ENCODE assay signal across 8 mouse cellular contexts in the genomic region with DNA sequence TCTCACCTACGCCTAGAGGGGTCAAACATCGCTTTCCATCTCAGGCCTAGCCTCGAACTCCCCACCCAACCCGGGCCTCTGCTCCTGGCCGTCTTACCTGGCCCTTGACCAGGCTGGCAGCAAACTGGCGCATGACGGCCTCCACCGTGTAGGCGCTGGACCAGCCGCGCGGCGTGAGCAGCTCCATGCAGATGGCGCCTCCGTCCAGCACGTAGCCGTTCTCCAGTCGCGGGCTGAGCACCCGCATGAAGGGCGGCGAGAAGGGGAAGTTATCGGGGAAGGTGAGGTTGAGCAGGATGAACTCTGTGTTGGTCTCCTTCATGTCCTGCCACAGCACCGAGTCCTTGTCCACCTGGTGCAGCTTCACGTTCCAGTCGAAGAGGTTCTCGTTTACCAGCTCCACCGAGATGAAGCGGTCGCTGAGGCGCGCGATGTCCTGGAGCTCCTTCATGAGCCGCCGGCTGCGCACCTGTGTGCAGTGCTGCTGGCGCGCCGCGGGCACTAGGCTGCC. TPM values are rescaled to one million over a fixed set of nuclear protein-coding genes. Genes with fewer than 3 reads are reported as not detected.
DNase-seq lines count a peak whose midpoint lies in the region; ATAC-seq and TF ChIP-seq lines count a peak whose summit lies in the region.

No protein-coding gene starts in this region.

- 2% methylated on average over 40 of the region's 40 CpGs for WGBS in hindbrain, embryonic 16.5 days
- under 1% methylated on average over 40 of the region's 40 CpGs for WGBS in limb, embryonic 13.5 days
- WGBS in neural tube, embryonic 13.5 days, result under 1% methylated on average over 40 of the region's 40 CpGs

- peak overlapping the region; percentile 81 for H3K9ac ChIP-seq in hindbrain, embryonic 16.5 days (ENCODE audit: low read depth, low read length)
- H3K9ac ChIP-seq in limb, embryonic 13.5 days, result peak overlapping the region; percentile 80
- H3K9ac ChIP-seq in neural tube, embryonic 13.5 days, result peak overlapping the region; percentile 98

- H3K4me1 ChIP-seq in embryonic fibroblast, embryonic 13.5 days (ENCODE audit: control insufficient read depth, insufficient read depth, low read length), result no peaks in the 10 kb centered on the region
- peaks cover 33% of the 10 kb centered on the region for H3K4me1 ChIP-seq in hindbrain, embryonic 16.5 days (ENCODE audit: control insufficient read depth, insufficient read depth, low read depth, low read length)
- H3K4me1 ChIP-seq in limb, embryonic 13.5 days, result peaks cover 19% of the 10 kb centered on the region; the same call in 1 of the 2 replicates
- H3K4me1 ChIP-seq in neural tube, embryonic 13.5 days (replicated peaks), result peaks cover 55% of the 10 kb centered on the region

- peak overlapping the region; percentile 92 for H3K4me2 ChIP-seq in hindbrain, embryonic 16.5 days (ENCODE audit: low read length)
- peak overlapping the region; percentile 96 for H3K4me2 ChIP-seq in limb, embryonic 13.5 days (replicated peaks)
- peak overlapping the region; percentile 86 for H3K4me2 ChIP-seq in neural tube, embryonic 13.5 days

- no peaks in the 10 kb centered on the region for H3K36me3 ChIP-seq in hindbrain, embryonic 16.5 days (ENCODE audit: control insufficient read depth, insufficient read depth, low read length)
- H3K36me3 ChIP-seq in limb, embryonic 13.5 days, result no peaks in the 10 kb centered on the region
- peaks cover 11% of the 10 kb centered on the region for H3K36me3 ChIP-seq in neural tube, embryonic 13.5 days

- peak; percentile 53 to 68 for DNase-seq in left cerebral cortex, adult 18-20 months (ENCODE audit: low spot score in 2 of 2)
- no peak for DNase-seq in left cerebral cortex, adult 11 months (ENCODE audit: low spot score)
- DNase-seq in adrenal gland, postnatal 36 days, result peak; percentile 20
- no peak for DNase-seq in adipocyte (ENCODE audit: low spot score)

- H3K4me3 ChIP-seq in embryonic fibroblast, embryonic 13.5 days (ENCODE audit: insufficient read depth, low read length), result peak overlapping the region; percentile 44
- peak overlapping the region; percentile 82 for H3K4me3 ChIP-seq in hindbrain, embryonic 16.5 days (ENCODE audit: low read length)
- peak overlapping the region; percentile 73 for H3K4me3 ChIP-seq in limb, embryonic 13.5 days
- peak overlapping the region; percentile 89 for H3K4me3 ChIP-seq in neural tube, embryonic 13.5 days

- H3K9me3 ChIP-seq in hindbrain, embryonic 16.5 days (ENCODE audit: control insufficient read depth, low read length), result no peaks in the 10 kb centered on the region
- no peaks in the 10 kb centered on the region for H3K9me3 ChIP-seq in limb, embryonic 13.5 days
- no peaks in the 10 kb centered on the region for H3K9me3 ChIP-seq in neural tube, embryonic 13.5 days

- no peak for ATAC-seq in hindbrain, embryonic 16.5 days
- no peak for ATAC-seq in limb, embryonic 13.5 days (ENCODE audit: low FRiP score, low read depth)
- no peak for ATAC-seq in neural tube, embryonic 13.5 days (ENCODE audit: low read depth)

- H3K27me3 ChIP-seq in hindbrain, embryonic 16.5 days (replicated peaks; ENCODE audit: control insufficient read depth, insufficient read depth, low read length), result no peaks in the 10 kb centered on the region
- H3K27me3 ChIP-seq in limb, embryonic 13.5 days, result peaks cover 65% of the 10 kb centered on the region
- H3K27me3 ChIP-seq in neural tube, embryonic 13.5 days, result peaks cover 7% of the 10 kb centered on the region; the same call in 1 of the 2 replicates

- TF ChIP-seq POLR2A in embryonic fibroblast, embryonic 13.5 days (IDR thresholded peaks at IDR 0.05; ENCODE audit: low read depth, low read length), result no peak

- no peak overlapping the region for H3K27ac ChIP-seq in embryonic fibroblast, embryonic 13.5 days (ENCODE audit: insufficient read depth, low read length)
- peak overlapping the region; percentile 94 for H3K27ac ChIP-seq in hindbrain, embryonic 16.5 days (ENCODE audit: low read depth, low read length)
- no peak overlapping the region for H3K27ac ChIP-seq in limb, embryonic 13.5 days
- peak overlapping the region; percentile 98 for H3K27ac ChIP-seq in neural tube, embryonic 13.5 days (replicated peaks)

- TF ChIP-seq CTCF in embryonic fibroblast, embryonic 13.5 days (IDR thresholded peaks at IDR 0.05; ENCODE audit: borderline replicate concordance, insufficient read depth, low read length), result no peak

RNA-seq across cellular contexts. Expression of a gene that starts 1.2 kb away (rescaled TPM):
- total RNA-seq in left cerebral cortex, adult 18-20 months (2021), result 100 to 1,000 TPM; 200 to 217 TPM
- 1 to 10 TPM in 1 of 2 experiments, under 1 TPM in 1; 0.76 to 3.5 TPM for total RNA-seq in adrenal gland, postnatal 36 days (2021)
- polyA plus RNA-seq in embryonic fibroblast, embryonic 13.5 days (2011; ENCODE audit: insufficient read length, low read depth, missing spikeins), result 1.0 and 1.7 TPM in 2 replicates
- polyA plus RNA-seq in hindbrain, embryonic 16.5 days (2015; fragmentation: Nextera tagmentation; extraction: Ambion mirVana), result 27.6 and 29.1 TPM in 2 replicates
- 4.3 and 4.8 TPM in 2 replicates for polyA plus RNA-seq in limb, embryonic 13.5 days (2015; fragmentation: Nextera tagmentation; extraction: Ambion mirVana)
- 38.6 and 43.3 TPM in 2 replicates for polyA plus RNA-seq in neural tube, embryonic 13.5 days (2015; fragmentation: Nextera tagmentation; extraction: Ambion mirVana)

Comparison
In these comparisons a context has a peak if more than half of its experiments do, and no peak if none do; other contexts are left out.
1. DNase-seq: peak in left cerebral cortex, adult 18-20 months (2 of 2) and adrenal gland, postnatal 36 days (2 of 2); none in left cerebral cortex, adult 11 months (single experiment) and adipocyte (single experiment).
2. H3K27ac ChIP-seq: peak in hindbrain, embryonic 16.5 days (single experiment) and neural tube, embryonic 13.5 days (single experiment); none in embryonic fibroblast, embryonic 13.5 days (single experiment) and limb, embryonic 13.5 days (single experiment).
3. Peak in every context shown above with its lines, with median percentiles within 50 percentile points of each other: H3K4me3 ChIP-seq, H3K4me2 ChIP-seq and H3K9ac ChIP-seq.